ENCODE assay signal across 23 mouse cellular contexts in genomic region chr2:158596803-158597202, GRCm38 (mm10). TPM values are rescaled to one million over a fixed set of nuclear protein-coding genes. Genes with fewer than 3 reads are reported as not detected.
"Had no signal": no experiment of that assay in that cellular context is flagged by ENCODE, and none has a peak within 500 bp of the region (broad histone marks: within the 10 kb centered on the region; RNA-seq: fewer than 3 reads in every experiment).

No protein-coding gene starts in this region.

- H3K4me2 ChIP-seq: limb, embryonic 15.5 days; liver, embryonic 12.5 days; lung, embryonic 14.5 days; neural tube, embryonic 12.5 days had no signal

- H3K36me3 ChIP-seq: limb, embryonic 15.5 days; liver, embryonic 12.5 days; neural tube, embryonic 12.5 days had no signal

- H3K4me1 ChIP-seq: liver, embryonic 12.5 days had no signal

- H3K9me3 ChIP-seq: limb, embryonic 15.5 days; liver, embryonic 12.5 days; neural tube, embryonic 12.5 days had no signal

- DNase-seq: kidney, adult 11 months; kidney, adult 9 months; kidney, postnatal 36 days; lung, embryonic 14.5 days; lung, postnatal 10 days; lung, postnatal 4 days; retina, postnatal 1 day; right cerebral cortex, postnatal 4 days; spleen, adult 18-20 months; thymus, adult 18-20 months; thymus, postnatal 25 days had no signal

- H3K27ac ChIP-seq: kidney, postnatal 0 days; layer of hippocampus, adult 2 months; left cerebral cortex, adult 2 months; limb, embryonic 15.5 days; liver, embryonic 12.5 days; neural tube, embryonic 12.5 days had no signal

- H3K4me3 ChIP-seq: layer of hippocampus, adult 2 months; left cerebral cortex, adult 2 months; limb, embryonic 15.5 days; liver, embryonic 12.5 days; myocyte; neural tube, embryonic 12.5 days had no signal

- H3K9ac ChIP-seq: limb, embryonic 15.5 days; liver, embryonic 12.5 days; lung, embryonic 14.5 days; neural tube, embryonic 12.5 days had no signal

- ATAC-seq: liver, embryonic 12.5 days; midbrain, embryonic 16.5 days had no signal

RNA-seq across cellular contexts. Expression of gene Slc32a1, which starts 13.8 kb away (rescaled TPM):
- polyA plus RNA-seq: intestine, embryonic 14.5 days; kidney, postnatal 0 days; limb, embryonic 11.5 days; limb, embryonic 15.5 days; liver, embryonic 12.5 days; liver, embryonic 16.5 days; lung, embryonic 14.5 days; myocyte; stomach, embryonic 14.5 days had no signal
